ENCODE assay signal across 11 mouse cellular contexts in the genomic region with DNA sequence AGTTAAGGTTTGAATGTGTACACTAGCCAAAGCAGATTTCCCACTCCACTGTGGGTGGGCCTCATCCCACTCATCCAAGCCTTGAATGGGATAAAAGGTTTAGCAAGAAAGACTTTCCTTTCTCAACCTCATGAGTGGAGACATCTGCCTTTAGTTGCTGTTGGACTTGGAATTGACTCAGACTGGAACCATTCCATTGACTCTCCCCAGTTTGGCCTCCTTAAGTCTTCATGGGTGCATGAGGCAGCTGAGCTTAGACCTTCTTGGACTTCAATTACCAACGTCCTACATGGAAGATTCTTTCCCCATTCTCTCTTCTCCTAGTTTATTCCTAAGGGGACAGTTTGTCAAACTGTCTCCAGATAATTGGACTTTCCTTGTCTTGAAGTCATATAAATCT.
"Had no signal": no experiment of that assay in that cellular context is flagged by ENCODE, and none has a peak within 500 bp of the region (broad histone marks: within the 10 kb centered on the region; RNA-seq: fewer than 3 reads in every experiment).

No protein-coding gene starts in this region.

- H3K4me1 ChIP-seq: limb, embryonic 12.5 days; liver, embryonic 13.5 days; midbrain, embryonic 13.5 days had no signal

- H3K9ac ChIP-seq: limb, embryonic 12.5 days; liver, embryonic 13.5 days; liver, postnatal 0 days; midbrain, embryonic 13.5 days had no signal

- H3K4me2 ChIP-seq: limb, embryonic 12.5 days; liver, embryonic 13.5 days; midbrain, embryonic 13.5 days had no signal

- H3K4me3 ChIP-seq: layer of hippocampus, adult 2 months; limb, embryonic 12.5 days; liver, embryonic 13.5 days; midbrain, embryonic 13.5 days had no signal

- ATAC-seq: hindbrain, embryonic 16.5 days; inflammation-experienced regulatory T-cells, adult 6 months; liver, postnatal 0 days; midbrain, embryonic 13.5 days had no signal

- H3K36me3 ChIP-seq: limb, embryonic 12.5 days; liver, embryonic 13.5 days; midbrain, embryonic 13.5 days had no signal

- H3K27me3 ChIP-seq: limb, embryonic 12.5 days; liver, embryonic 13.5 days; midbrain, embryonic 13.5 days had no signal

- DNase-seq: kidney, adult 18-20 months; liver; liver, embryonic 13.5 days; liver, postnatal 0 days; right cerebral cortex, postnatal 14 days; thymus, postnatal 36 days had no signal

- H3K9me3 ChIP-seq: limb, embryonic 12.5 days; liver, embryonic 13.5 days; midbrain, embryonic 13.5 days had no signal

- H3K27ac ChIP-seq: layer of hippocampus, adult 2 months; limb, embryonic 12.5 days; liver, embryonic 13.5 days; midbrain, embryonic 13.5 days had no signal
